Mouse (Mus musculus): ENCODE measurements around the gene Cspg5. TPM values are rescaled to one million over a fixed set of nuclear protein-coding genes. Genes with fewer than 3 reads are reported as not detected.

Cspg5 gene
- polyA plus RNA-seq (2012; rRNA removed) (10.0 and 11.0 TPM in 2 replicates), polyA plus RNA-seq (2014; fragmentation: Nextera tagmentation; extraction: Ambion mirVana) (6.4 and 7.6 TPM in 2 replicates)

DNA sequence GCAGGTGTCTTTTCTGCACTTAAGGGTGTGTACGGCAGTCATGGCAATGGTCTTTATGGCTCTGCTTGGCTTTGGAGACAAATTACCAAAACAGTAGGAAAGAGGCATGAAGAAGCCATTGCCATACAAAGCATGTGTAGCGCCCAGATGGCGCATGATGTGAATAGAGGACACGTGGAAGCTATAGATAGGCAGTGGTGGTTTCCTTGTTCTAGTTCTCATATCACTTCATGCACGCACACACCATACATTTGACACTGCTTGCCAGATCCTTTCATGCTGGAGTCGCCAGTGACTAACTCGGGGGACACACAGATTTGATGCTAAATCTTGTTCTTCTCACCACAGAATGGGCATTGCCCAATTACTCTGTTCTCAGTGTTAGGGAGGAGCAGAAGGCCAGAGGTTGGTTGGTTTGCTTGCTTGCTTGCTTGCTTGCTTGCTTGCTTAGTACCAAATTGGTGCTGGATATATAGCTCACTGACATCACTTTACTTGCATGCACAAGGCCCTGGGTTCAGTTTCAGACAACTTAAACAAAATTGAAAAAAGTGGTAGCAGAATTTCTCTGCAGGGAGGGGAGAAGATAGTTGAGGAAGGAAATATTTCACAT is at the start of gene Cspg5:
Cspg5 (plus strand) TSS at position 563 of the 613 bp plus-strand sequence.
- Histone ChIP-seq H3K27ac (replicated peaks; ENCODE audit: low read depth, low read length) (no peak within 1 kb of the TSS), H3K27me3 (ENCODE audit: control insufficient read depth, insufficient read depth, low read length) (peaks cover 11% of the 10 kb centered on the region; the same call in 1 of the 2 replicates), H3K4me3 (replicated peaks; ENCODE audit: low read length) (peak within 1 kb of the TSS; percentile 61), H3K9ac (ENCODE audit: low read depth, low read length, severe bottlenecking) (no peak within 1 kb of the TSS), H3K9me3 (ENCODE audit: control insufficient read depth, low read length) (no peaks in the 10 kb centered on the region), H3K36me3 (ENCODE audit: control insufficient read depth, insufficient read depth, low read length) (peaks cover 24% of the 10 kb centered on the region), H3K4me1 (ENCODE audit: control insufficient read depth, insufficient read depth, low read length) (peaks cover 4% of the 10 kb centered on the region; the same call in 1 of the 2 replicates), H3K4me2 (replicated peaks; ENCODE audit: low read depth, low read length, severe bottlenecking) (peak within 1 kb of the TSS; percentile 100)
- WGBS: 88% methylated on average over 7 of the region's 7 CpGs
- ATAC-seq (ENCODE audit: low FRiP score, low read depth) (no peak), DNase-seq (ENCODE audit: low spot score) (no peak)
- TF ChIP-seq POLR2A (IDR thresholded peaks at IDR 0.05; ENCODE audit: borderline replicate concordance, extremely low read depth, insufficient read depth, insufficient read length): no peak

DNA sequence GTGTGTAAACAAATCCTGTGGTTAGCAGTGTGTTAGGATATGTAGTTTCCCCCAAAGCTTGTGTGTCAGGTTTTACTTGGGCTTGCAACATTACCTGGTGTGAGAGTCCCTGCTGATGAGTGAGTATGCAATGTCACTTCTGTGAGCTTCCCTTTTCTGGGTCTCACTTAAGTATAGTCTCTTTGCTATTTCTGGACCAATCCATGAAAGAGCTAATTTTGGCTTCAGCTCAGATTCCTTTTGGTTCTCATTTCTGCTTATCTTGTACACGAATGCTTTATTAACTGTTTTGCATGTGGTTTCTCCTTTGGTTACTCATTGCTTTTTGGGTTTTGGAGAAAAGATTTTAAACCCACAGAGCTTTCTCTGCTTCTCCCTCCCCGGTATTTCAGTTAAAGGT is 43.7 kb upstream of the Cspg5 start:
- Histone ChIP-seq H3K9me3 (ENCODE audit: control insufficient read depth, low read length) (no peaks in the 10 kb centered on the region), H3K27ac (replicated peaks; ENCODE audit: low read depth, low read length) (no peak overlapping the region), H3K4me2 (replicated peaks; ENCODE audit: low read depth, low read length, severe bottlenecking) (no peak overlapping the region), H3K9ac (ENCODE audit: low read depth, low read length, severe bottlenecking) (no peak overlapping the region), H3K27me3 (ENCODE audit: control insufficient read depth, insufficient read depth, low read length) (no peaks in the 10 kb centered on the region), H3K4me1 (ENCODE audit: control insufficient read depth, insufficient read depth, low read length) (no peaks in the 10 kb centered on the region), H3K36me3 (ENCODE audit: control insufficient read depth, insufficient read depth, low read length) (peaks cover 83% of the 10 kb centered on the region), H3K4me3 (replicated peaks; ENCODE audit: low read length) (no peak overlapping the region)
- no peak for DNase-seq (ENCODE audit: low spot score)
- 88% methylated on average over 2 of the region's 2 CpGs for WGBS
- TF ChIP-seq POLR2A (IDR thresholded peaks at IDR 0.05; ENCODE audit: borderline replicate concordance, extremely low read depth, insufficient read depth, insufficient read length): no peak
- no peak for ATAC-seq (ENCODE audit: low FRiP score, low read depth)

DNA sequence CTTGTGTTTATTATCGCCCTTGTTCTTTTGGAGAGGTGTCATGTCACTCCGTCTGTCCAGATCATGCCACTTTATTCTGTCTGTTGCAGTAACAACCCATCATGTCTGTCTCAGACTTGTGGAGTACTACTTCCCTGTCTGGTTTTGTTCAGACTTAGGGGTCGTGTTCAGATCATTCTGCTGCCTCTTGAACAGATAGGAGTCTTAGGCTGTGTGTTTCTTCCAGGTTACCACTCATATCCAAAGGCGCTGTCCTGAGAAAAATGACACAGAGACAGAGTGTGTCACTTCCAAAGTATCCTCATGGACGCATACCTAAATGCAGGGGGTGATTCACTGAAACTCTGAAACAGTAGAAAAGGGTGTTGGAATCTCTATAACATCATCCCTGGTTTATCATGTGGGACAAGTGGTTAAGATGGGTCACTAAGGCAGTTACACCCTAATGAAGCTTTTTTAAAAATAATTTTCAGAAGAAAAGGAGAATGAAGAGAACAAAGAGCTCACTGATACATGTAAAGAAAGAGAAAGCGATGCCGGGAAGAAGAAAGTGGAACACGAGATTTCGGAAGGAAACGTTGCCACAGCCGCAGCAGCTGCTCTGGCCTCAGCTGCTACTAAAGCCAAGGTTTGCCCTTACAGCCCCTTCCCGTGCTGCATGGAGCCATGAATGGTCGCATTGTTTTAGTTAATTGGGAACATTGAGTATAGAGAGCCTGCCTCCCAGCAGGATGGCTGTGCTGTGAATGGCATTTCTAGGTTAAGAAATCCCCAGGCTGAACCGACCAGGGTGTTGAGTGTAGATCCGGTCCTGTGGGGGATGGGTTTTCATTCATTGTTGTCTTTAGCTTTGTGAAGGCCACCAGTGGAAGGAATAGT is 37.8 kb upstream of the Cspg5 start:
- DNase-seq (ENCODE audit: low spot score) (peak; percentile 59), ATAC-seq (ENCODE audit: low FRiP score, low read depth) (peak; percentile 89)
- Histone ChIP-seq H3K27ac (replicated peaks; ENCODE audit: low read depth, low read length) (peak overlapping the region; percentile 76), H3K9me3 (ENCODE audit: control insufficient read depth, low read length) (no peaks in the 10 kb centered on the region), H3K27me3 (ENCODE audit: control insufficient read depth, insufficient read depth, low read length) (no peaks in the 10 kb centered on the region), H3K4me3 (replicated peaks; ENCODE audit: low read length) (no peak overlapping the region), H3K36me3 (ENCODE audit: control insufficient read depth, insufficient read depth, low read length) (peaks cover 87% of the 10 kb centered on the region), H3K9ac (ENCODE audit: low read depth, low read length, severe bottlenecking) (no peak overlapping the region), H3K4me2 (replicated peaks; ENCODE audit: low read depth, low read length, severe bottlenecking) (no peak overlapping the region), H3K4me1 (ENCODE audit: control insufficient read depth, insufficient read depth, low read length) (peaks cover 6% of the 10 kb centered on the region; the same call in 1 of the 2 replicates)
- no peak for TF ChIP-seq POLR2A (IDR thresholded peaks at IDR 0.05; ENCODE audit: borderline replicate concordance, extremely low read depth, insufficient read depth, insufficient read length)
- 67% methylated on average over 15 of the region's 15 CpGs for WGBS

DNA sequence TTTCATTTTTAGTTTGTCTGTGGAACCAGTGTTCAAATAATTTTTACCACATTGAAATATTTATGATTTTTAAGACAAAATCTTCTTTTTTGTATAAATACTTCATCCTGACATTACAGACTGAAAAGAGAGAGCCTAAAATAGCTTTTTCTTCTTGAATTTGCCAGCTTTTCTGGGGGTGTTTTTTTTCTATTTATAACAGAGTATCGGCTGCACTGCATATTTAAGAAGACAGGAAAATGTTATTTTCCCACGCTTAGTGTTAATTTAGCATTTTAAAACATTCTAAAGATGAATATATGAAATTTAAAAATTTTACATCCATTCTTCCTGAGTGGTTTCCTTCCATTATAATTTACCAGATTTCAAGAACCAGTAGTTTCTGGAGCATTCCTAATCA is 37.1 kb upstream of the Cspg5 start:
- Histone ChIP-seq H3K27me3 (ENCODE audit: control insufficient read depth, insufficient read depth, low read length) (no peaks in the 10 kb centered on the region), H3K4me1 (ENCODE audit: control insufficient read depth, insufficient read depth, low read length) (peaks cover 6% of the 10 kb centered on the region; the same call in 1 of the 2 replicates), H3K4me2 (replicated peaks; ENCODE audit: low read depth, low read length, severe bottlenecking) (no peak overlapping the region), H3K9me3 (ENCODE audit: control insufficient read depth, low read length) (no peaks in the 10 kb centered on the region), H3K9ac (ENCODE audit: low read depth, low read length, severe bottlenecking) (no peak overlapping the region), H3K36me3 (ENCODE audit: control insufficient read depth, insufficient read depth, low read length) (peaks cover 88% of the 10 kb centered on the region), H3K27ac (replicated peaks; ENCODE audit: low read depth, low read length) (no peak overlapping the region), H3K4me3 (replicated peaks; ENCODE audit: low read length) (no peak overlapping the region)
- no peak for DNase-seq (ENCODE audit: low spot score)
- ATAC-seq (ENCODE audit: low FRiP score, low read depth): no peak
- 79% methylated on average over 2 of the region's 2 CpGs for WGBS
- no peak for TF ChIP-seq POLR2A (IDR thresholded peaks at IDR 0.05; ENCODE audit: borderline replicate concordance, extremely low read depth, insufficient read depth, insufficient read length)

DNA sequence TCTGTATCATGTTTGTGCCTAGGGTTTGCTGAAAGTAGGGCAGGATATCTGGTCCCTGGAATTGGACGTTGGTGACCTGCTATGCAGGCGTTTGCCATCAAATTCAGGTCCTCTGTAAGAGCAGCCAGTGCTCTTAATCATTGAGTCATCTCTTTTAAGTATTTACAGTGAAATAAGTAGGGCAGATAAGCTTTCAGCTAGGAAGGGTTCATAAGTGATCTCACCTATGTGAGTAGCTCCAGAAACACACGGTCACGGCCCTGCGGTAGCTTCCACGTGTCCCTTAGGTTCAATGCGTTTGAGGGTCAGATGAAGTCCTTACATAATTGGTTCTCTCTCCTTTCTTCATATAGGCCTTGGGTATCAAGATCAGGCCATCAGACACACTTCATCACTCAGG is 35.3 kb upstream of the Cspg5 start:
- no peaks in the 10 kb centered on the region for H3K9me3 ChIP-seq (ENCODE audit: control insufficient read depth, low read length)
- TF ChIP-seq POLR2A (IDR thresholded peaks at IDR 0.05; ENCODE audit: borderline replicate concordance, extremely low read depth, insufficient read depth, insufficient read length): no peak
- peaks cover 90% of the 10 kb centered on the region for H3K36me3 ChIP-seq (ENCODE audit: control insufficient read depth, insufficient read depth, low read length)
- no peak overlapping the region for H3K9ac ChIP-seq (ENCODE audit: low read depth, low read length, severe bottlenecking)
- no peak overlapping the region for H3K4me3 ChIP-seq (replicated peaks; ENCODE audit: low read length)
- H3K27ac ChIP-seq (replicated peaks; ENCODE audit: low read depth, low read length): no peak overlapping the region
- no peaks in the 10 kb centered on the region for H3K27me3 ChIP-seq (ENCODE audit: control insufficient read depth, insufficient read depth, low read length)
- WGBS: 74% methylated on average over 7 of the region's 7 CpGs
- H3K4me2 ChIP-seq (replicated peaks; ENCODE audit: low read depth, low read length, severe bottlenecking): no peak overlapping the region
- DNase-seq (ENCODE audit: low spot score): no peak
- peaks cover 6% of the 10 kb centered on the region; the same call in 1 of the 2 replicates for H3K4me1 ChIP-seq (ENCODE audit: control insufficient read depth, insufficient read depth, low read length)
- no peak for ATAC-seq (ENCODE audit: low FRiP score, low read depth)
